Mouse (Mus musculus) G1E (cell line): Measurements from ENCODE around the gene Prokr2.

Experiments used
- CTCF ChIP-seq: IDR thresholded peaks from 2 replicates; pipeline ENCODE4 v1.5.1; 2012; ENCODE audit warnings: low read depth, low read length, inconsistent platforms, mixed read lengths
- POLR2AphosphoS5 ChIP-seq: IDR thresholded peaks from 2 replicates; pipeline ENCODE4 v1.6.1; 2012; ENCODE audit warnings: low read depth, low read length, inconsistent platforms; ENCODE audit not compliant: insufficient replicate concordance
- TAL1 ChIP-seq: conservative IDR thresholded peaks from 2 replicates; pipeline ENCODE4 v1.6.1; 2012; ENCODE audit warnings: low read depth, low read length, inconsistent platforms, mixed read lengths

DNA sequence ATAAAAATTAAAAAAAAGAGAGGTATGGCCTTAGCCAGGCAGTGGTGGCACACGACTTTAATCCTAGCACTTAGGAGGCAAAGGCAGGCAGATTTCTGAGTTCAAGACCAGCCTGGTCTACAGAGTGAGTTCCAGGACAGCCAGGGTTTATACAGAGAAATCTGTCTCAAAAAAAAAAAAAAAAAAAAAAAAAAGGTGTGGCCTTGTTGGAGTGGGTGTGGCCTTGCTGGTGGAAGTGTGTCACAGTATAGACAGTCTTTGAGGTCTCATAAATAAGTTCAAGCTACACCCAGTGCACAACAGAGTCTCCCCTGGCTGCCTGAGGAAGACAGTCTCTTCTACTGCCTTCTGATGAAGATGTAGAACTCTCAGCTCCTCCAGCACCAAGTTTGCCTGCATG lies 68.1 kb downstream of the Prokr2 start:
- no peak for TF ChIP-seq POLR2AphosphoS5
- TF ChIP-seq CTCF: no peak
- no peak for TF ChIP-seq TAL1
